Mouse (Mus musculus) left cerebral cortex, adult 8-10 months (tissue): ENCODE data around the gene Dcun1d3. TPM values are rescaled to one million over a fixed set of nuclear protein-coding genes. Genes with fewer than 3 reads are reported as not detected.

Experiments
- DNase-seq, 2 experiments: peaks; one replicate each; pipeline ENCODE4 v3.0.0; 2022; ENCODE audit warnings: low spot score in 2 of 2
- total RNA-seq, 4 experiments: library from RNA; stranded (reverse); gene quantifications; 2 replicates each; pipeline ENCODE4 v1.2.4; 2022

Gene Dcun1d3
- total RNA-seq = 10 to 100 TPM; 26.3 to 32.1 (median 27.1) TPM

DNA sequence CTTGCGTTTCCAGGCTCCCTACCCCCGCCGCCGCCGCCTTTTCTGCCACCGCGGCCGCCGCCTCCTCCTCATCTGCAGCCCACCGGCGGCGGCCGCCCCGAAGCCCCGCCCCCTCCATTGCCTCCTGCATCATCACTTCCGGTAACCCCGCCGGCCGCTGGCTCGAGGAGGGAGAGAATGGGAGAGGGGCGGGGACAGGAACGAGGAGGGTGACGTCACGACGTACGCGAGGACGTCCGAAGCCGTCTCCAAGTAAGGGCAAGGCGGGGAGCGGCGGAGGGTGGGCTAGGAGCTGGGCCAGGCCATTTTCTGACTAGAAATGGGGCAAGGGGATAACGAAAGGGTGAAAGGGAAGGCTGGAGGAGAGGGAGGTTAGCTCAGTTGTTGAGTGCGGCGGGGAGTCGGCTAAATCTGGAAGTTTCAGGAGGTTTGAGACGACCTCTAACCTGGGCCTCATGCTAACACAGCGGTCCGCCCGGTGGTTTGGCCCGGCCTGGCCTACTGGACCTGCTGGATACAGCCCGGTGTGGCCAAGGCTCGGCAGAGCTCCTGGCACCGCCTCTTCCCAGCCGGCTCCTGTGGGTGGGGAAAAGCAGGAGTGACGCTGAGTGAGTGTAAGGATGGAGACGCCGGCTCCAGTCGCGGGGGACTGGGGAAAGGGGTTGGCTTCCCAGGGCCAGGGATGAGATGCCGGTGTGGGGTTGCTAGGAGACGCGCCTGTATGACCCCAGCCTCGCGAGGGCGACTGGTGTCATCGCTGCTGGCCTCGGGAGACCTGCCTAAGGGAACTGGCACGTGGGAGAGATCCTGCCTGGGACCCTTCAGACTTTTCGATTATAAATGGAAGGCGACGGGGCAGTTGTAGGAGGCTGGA, at the start of gene Dcun1d3, which contains the start of gene Lyrm1:
Gene Dcun1d3 (minus strand): TSS at position 660 of the 874 bp plus-strand sequence.
Gene Lyrm1 (plus strand): TSS at position 223 of the 874 bp plus-strand sequence.
- peak; percentile 89 to 97 for DNase-seq

DNA sequence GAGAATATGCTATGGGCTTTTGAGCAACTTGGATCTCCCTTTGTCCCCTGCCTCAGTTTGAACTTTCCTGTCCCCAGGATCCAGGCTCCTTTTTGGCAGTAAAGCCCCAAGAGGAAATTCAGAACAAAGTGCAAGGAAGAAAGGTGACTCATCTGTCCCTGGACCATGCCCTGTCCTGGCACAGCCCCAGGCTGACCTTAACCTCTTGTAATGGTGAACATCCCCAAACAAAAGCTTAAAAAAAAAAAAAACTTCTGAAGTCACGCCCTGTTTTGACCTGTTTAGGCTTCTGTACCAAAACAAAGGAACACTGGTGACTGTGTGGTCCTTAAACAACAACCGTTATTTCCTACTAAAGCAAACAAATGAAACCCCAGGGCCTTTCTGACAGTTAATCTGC, 45.5 kb upstream of the Dcun1d3 start:
- DNase-seq = no peak

DNA sequence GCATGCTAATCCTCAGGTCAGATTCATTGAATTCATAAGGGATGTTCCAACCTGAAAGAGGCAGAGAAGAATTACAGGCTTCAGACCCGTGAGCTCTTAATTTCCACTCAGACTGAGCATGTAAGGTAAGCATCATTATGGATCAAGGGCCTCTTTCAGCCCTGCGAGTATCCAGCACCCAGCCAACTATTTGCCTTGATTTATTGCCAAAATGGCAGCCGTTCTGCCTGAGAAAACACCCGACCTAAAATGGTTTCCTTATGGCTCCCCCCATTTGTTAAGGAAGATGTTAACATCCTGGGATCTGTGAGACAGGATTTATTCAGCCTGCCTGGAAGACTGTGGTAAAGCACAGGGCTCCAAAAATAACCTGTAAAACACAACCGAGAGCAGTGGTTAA, 40.9 kb upstream of the Dcun1d3 start:
- no peak for DNase-seq

DNA sequence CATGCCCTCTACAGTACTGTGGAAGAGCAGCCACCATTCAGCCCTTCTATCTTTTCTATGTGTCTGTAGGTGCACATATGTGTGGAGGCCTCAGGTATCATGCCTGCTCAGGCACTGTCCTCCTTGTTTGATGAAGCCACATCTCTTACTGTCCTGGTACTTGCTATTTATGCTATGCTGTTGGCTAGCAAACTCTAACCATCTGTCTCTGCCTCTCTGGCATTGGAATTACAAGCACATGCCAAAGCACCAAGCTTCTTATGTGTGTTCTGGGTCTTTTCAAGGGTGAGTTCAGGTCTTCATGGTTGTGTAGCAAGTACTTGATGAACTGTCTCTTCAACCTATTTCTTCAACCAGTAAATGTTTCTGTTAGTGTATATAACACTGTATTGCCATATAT, 40.2 kb upstream of the Dcun1d3 start:
- no peak for DNase-seq

DNA sequence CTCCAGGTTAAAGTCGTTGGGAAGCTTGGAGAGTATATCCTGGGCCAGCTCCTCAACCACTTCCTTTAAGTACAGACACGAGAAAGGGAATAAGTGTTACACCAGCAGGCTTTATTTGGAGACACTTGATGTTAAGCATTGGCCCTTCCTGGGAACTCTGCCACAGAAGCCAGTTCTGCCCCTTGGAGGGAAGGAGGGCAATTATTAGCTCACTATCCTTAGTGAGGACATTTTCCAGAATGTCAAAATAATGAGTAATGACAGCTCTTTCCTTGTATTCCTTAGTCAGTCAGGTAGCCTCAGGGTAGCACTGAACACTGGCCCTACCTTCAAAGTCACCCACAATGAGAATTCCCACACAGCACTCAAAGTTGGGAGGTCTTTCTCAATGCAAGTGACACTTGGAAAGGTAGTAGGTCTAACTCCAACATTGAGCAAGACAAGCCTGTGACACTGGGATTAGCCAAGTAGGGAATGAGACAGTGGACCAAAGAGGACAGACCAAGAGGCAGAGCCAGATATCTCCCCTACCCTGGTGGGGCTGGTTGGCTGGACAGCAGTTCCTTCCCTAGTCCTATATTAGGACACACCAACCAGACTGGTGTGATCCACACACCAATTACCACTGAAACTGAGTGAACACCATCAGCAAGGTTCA, 32.8 kb upstream of the Dcun1d3 start:
- DNase-seq = no peak

DNA sequence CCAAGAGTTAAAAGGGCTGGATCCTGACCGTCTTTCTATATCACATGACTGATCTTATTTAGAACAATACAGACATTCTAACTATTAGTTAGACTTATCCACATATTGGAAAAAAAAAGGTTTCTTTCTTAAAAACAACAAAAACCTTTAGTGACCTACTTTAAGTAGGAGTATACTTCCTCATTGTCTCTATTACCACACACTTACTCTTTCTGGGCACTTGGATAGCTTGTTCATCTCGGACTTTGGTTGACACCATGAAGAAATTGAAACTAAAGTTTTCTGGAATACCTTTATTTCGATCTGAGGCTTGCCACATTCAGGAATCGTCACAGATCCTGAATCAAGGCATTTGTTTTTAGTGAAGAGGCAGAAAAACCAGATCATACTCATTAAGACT, 25.0 kb upstream of the Dcun1d3 start:
- DNase-seq = no peak

DNA sequence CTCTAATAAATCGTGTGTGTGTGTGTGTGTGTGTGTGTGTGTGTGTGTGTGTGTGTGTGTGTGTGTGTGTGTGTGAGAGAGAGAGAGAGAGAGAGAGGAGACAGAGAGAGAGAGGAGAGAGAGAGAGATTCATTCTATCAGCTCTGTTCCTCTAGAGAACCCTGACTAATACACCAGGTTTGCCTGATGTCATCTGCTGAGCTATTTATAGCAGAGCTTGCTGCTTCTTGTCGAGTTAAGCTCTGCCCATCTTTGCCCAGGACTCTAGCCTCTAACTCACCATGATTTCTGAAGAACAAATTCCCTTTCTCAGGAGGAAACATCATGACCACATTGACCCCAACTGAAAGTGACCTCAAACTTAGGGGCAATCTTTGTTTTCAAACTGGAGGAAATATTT, 24.4 kb upstream of the Dcun1d3 start:
- no peak for DNase-seq

DNA sequence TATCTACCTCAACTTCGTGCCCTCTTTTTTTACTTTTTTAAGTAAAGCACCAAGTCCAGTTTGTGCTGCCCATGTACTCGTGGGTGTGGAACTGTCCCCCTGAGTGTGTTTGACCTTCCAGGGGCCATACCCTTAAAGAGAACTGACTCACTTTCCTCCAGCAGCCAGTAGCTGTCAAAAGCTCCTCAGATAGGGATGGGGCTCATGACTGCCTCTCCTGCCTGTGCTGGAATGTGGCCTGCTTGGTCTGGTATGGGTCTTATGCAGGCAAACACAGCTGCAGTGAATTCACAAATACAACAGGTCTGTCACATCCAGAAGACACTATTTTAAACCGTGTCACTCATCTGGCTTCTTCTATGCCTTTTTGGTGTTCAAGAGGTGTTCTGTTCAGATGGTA, 15.6 kb upstream of the Dcun1d3 start:
- no peak for DNase-seq

DNA sequence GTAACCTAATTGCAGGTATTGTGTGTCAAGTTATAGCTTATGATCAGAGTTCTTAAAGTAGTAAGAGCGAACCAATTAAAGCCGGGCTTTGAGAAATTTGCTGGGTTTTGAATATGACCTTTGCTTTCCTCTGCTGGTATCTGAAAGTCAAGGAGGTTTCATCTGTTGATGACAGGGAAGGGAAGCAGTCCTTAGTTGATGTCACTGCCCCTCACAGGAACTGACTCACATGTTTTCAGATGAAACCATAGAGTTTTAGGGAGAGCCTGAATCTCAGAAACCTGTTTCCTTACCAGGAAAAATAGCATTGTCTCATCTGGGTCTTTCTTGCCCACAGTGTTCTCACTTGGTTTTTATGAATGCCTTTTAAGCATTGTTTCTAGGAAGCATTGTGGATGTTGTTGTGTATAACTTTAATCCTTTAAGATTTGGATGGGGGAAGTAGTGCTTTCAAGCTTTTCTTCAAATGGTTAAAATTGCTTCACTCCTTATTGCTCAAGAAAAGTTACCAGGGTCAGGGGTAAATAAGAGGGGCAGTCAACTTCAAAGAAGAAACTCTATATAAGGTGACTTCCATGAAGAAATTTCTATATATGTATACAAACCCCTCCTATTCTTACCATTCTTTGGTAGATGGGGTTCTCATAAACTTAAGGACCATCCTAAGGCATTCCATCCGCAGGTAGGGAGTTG, 10.6 kb upstream of the Dcun1d3 start:
- DNase-seq = no peak

DNA sequence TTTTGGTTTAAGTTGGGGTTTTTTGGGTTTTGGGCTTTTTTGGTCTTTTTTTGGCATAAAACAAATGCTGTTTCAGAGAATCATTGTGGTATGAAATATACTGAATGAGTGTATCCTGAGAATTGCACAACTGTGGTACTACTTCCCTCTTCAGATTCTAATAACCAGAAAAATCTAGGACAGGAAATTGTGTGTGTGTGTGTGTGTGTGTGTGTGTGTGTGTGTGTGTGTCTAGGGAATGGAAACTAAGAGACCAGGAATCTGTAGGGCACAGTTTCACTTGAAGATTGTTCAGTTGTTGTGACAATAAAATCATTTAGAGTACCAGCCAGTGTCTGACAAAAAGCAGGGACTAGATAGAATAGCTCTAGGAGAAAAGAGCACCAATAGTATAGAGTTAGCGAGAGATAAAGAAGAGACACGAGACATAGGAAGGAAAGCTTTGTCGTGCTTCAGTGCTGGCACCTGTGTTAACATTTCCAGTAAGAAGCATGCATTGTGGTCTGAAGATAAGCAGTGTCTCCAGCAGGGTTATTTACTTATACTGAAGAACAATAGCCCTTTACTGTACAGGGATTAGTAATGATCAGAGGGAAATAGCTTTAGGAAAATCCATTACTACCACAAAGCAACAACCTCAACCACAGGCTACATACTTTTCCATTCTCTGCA, 3.4 kb upstream of the Dcun1d3 start:
- DNase-seq = no peak

DNA sequence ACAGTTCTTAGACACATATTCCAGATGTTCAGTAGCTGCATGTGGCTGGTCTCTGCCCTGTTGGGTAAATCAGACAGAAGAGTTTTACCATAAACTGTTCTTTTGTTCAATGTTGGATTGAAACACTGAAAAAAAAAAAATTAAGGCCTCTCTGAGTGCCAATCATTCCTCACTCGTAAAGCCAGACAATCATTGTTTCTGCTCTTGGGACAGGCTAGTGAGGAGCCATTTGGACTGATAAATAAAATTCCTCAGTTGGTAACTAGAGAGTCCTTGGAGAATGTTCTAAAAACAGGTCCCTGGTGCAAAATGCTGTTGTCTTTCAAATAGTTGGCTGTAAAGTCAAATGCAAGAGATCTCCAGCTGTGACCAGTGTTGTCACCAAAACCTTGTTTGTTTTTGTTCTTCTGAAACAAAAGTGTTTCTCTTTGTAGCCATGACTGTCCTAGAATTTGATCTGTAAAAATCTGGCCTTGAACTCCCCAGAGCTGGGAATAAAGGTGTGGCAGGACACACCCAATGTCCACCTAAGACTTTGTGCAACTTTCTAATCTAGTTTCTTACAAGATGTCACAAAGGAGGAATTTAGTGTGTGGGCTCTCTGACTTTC, 2.3 kb upstream of the Dcun1d3 start:
- no peak for DNase-seq

DNA sequence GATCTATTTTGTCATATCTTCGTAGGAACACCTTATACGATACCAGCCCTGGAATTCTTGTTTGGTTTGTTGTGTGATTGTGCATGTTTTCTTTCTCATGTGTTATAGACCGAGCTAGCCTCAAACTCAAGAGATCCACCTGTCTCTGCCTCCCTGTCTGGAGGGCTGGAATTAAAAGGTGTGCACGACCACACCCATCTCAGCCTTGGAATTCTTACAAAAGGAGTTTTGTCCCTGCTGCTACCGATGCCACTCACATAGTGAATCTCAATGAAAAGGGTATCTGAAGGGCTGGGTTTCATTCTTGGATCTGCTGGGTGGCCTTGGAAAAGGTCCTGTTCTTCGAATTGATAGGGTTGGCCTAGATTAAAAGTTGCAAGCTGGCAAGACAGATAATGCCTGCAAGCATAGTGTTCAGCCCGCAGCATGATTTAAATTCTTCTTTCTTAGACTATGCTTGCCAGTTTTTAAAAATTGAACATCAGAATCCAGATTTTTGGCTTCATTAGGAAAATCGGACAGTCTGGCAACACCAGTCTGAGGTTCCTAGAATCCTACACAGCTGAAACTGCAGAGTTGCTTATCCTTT, 1.5 kb upstream of the Dcun1d3 start:
- DNase-seq = no peak

DNA sequence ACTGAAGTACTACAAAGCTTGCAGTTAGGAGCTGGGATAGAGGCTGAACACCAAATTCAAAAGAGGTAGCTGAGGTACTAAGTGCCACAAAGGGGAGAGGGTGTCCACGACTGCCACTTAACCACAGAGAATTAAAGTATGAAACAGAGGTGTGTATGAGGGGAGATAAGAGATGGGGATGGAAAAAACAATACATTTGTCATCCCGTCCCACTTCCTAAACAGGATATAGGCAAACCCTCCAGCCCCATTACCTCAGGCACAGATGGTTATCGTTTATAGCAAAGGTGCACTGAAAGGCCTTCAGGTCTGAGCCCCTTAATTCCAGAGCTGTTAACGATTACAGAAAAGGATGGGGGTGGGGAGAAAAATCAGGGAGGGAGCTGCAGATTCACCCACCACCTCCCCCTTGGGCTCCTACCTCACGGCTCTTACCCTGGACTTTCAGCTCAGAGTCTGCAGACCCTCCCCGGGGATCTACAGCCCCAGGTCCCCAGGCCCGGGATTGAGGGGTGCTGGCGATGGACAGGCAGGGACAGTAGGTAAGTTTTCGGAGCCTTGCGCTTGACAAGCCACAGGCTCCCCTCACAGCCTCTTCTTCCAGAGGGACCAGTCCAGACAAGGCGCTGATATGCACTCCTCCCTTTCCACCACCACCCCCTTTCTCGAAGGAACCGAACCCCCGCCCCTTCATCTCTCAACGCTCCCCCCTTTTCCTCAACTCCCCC, 1.1 kb downstream of the Dcun1d3 start:
- peak; percentile 15 to 48 for DNase-seq

DNA sequence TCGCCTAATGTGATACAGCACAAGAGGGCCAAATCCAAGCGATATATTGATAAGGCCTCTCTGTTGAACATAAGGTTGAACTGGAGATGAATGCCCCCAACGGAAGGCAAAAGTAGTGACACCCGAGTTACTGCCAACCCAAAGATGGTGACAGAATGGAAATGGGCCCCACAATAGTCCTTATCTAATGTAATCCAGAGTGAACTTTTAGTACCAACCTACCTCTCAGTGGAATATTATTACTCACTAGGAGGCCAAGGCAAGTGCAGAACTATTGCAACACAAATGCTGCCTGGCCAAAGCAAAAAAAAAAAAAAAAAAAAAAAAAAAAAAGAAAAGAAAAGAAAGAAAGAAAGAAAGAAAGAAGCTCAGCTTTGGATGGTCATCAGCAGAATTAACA, 3.4 kb downstream of the Dcun1d3 start:
- DNase-seq = no peak

DNA sequence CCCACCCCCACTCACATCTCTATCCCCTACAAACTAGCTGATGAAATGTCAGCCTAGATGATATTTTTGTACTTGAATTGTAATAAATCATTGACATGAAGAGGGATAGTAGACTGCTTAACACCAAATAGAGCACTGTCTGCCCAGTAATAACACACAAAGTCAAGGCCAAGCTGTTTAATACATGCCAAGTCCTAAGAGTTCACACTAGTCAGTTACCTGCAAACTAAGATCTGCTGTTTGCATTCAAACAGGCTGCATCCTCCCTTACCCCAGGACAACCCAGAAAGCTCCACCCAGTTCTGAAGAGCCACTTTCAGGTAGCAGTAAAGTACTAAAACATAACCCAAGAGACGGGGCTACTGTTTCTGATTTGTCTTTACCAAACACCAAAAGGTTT, 3.9 kb downstream of the Dcun1d3 start:
- no peak for DNase-seq

DNA sequence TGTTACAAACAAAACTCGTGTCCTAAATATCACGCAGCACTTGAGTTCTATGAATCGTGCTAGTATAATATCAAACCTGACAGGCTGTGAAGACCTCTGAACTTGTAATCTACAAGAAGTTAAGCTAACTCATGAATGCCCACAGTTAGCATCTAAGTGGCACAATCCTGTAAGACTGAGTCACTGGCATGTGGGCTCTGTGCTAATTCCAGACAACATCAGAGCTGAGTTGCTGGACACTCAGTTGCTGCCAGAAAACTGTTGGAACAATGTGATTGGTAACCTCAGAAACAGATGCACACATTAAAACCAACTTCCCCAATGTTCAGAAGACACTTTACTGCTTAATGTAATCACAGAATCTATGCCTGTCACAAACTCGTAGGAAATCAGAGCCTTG, 8.2 kb downstream of the Dcun1d3 start:
- no peak for DNase-seq

DNA sequence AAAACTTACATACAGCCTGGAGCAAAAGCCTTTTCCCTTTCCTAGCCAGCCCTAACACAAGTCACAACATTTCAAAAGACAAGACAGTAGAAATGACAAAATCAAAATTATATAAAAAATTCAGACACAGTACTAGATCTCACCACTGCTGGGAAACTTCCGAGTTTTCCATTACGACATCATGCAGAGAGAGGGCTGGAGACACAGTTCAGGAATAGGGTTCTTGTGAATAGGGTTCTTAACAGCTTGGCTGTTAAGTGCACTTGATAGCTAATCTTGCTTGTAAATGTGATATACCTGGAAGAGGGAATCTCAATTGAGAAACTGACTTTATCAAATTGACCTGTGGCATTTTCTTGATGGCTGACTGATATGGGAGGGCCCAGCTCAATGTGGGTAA, 14.9 kb downstream of the Dcun1d3 start:
- no peak for DNase-seq

DNA sequence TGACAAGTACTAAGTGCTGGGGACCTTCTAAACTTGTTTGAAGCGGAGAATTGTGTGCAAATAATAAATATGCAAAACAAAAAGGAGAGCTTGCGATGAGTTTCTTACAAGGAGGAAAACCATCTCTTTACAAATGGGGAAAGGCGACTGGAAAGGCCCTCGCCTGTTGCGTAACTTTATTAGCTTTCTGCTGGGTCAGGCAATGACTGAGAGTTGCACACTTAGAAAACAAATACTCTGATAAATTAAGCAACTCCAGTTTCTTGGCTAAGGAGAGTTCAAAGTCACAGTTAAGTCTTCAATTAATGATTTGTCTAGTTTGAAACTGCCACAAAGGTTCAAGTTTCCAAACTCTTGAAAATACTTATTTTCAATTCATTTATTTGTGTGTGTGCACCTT, 15.8 kb downstream of the Dcun1d3 start:
- DNase-seq = no peak

DNA sequence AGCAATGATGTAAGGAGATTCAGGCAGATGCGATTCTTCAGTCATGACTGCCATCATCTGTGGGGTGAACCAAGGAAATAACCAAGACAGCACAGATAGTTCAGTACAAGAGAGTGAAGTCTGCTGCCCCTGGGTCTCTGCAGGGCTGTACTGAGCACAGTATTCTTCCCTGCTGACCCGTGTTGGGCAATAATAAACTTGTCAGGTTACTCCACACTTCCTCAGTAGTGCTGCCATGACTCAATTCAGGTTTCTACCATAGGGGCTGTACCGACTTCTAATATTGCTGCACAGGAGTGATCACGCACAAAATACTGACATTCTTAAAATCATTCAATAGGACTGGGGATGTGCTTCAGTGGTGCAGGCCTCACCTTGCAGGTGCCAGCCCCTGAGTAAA, 16.9 kb downstream of the Dcun1d3 start:
- no peak for DNase-seq

DNA sequence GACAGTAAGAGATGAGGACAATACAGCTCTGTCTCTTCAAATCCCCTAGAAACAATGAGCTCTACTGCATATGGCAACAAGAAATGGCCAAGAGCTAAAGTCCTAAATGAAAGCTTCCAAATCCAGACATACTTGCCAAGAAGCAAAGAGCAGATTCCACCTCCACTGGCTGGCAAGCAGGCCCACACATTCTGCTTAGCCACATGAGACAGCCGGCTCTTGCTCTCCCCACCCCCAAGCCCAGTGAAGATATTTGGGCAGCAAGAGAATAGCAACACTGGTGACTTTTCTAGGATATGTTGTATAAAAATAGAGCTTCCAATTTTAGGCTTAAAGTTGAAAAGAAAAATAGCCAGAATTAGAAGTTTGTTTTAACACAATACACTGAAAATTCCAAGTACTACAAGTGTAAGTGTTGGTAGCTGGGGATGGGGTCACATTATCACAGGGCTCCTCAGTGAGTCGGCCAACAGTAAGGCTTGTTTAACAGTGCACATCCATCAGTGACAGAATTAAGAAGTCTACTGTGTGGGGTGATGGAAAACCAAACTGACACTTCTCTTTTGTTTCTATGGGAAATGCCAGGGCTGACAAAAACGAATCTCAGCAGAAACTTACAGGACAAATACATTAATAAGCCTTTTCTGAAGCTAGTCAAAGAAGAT, 20.2 kb downstream of the Dcun1d3 start:
- DNase-seq = peak in 1 of 2 experiments; percentile 81
